Mouse (Mus musculus) heart, postnatal 0 days (tissue): ENCODE measurements around the gene Slc43a2. TPM values are rescaled to one million over a fixed set of nuclear protein-coding genes. Genes with fewer than 3 reads are reported as not detected.
A peak's percentile ranks its signal among the peaks of the same experiment; 100 is the strongest.

Experiments
- ATAC-seq: fragments of 200-750 bp; cut with Nextera tagmentation; 2 replicates; pipeline ENCODE4 v1.8.0; 2017; ENCODE audit warnings: low read depth, moderate number of reproducible peaks, moderate library complexity; ENCODE audit not compliant: insufficient read depth
- DNase-seq: peaks from one replicate; pipeline ENCODE4 v3.0.0-alpha.2; 2016; ENCODE audit warnings: low spot score
- H3K27ac ChIP-seq: fragments of 300-500 bp; sonication (generic); 2 replicates; pipeline ENCODE4 v1.5.1; 2014; ENCODE audit warnings: low read depth, mild to moderate bottlenecking
- H3K27me3 ChIP-seq: fragments of 300-500 bp; sonication (generic); 2 replicates; pipeline ENCODE4 v1.6.1; 2014; ENCODE audit warnings: low read length, mixed read lengths; ENCODE audit not compliant: control insufficient read depth, insufficient read depth
- H3K36me3 ChIP-seq: fragments of 300-500 bp; sonication (generic); replicated peaks from 2 replicates; pipeline ENCODE4 v1.6.1; 2014; ENCODE audit warnings: low read length, mixed read lengths; ENCODE audit not compliant: control insufficient read depth, insufficient read depth
- H3K4me1 ChIP-seq: fragments of 300-500 bp; sonication (generic); 2 replicates; pipeline ENCODE4 v1.6.1; 2014; ENCODE audit warnings: antibody characterized with exemption; ENCODE audit not compliant: control insufficient read depth, insufficient read depth
- H3K4me2 ChIP-seq: fragments of 300-500 bp; sonication (generic); 2 replicates; pipeline ENCODE4 v1.6.1; 2014; ENCODE audit warnings: low read depth, mild to moderate bottlenecking, low read length, moderate library complexity
- H3K4me3 ChIP-seq: fragments of 300-500 bp; sonication (generic); 2 replicates; pipeline ENCODE4 v1.5.1; 2014; ENCODE audit warnings: low read depth, low read length
- H3K9ac ChIP-seq: fragments of 300-500 bp; sonication (generic); replicated peaks from 2 replicates; pipeline ENCODE4 v1.6.1; 2014; ENCODE audit warnings: low read depth, low read length, mixed read lengths
- H3K9me3 ChIP-seq: fragments of 300-500 bp; sonication (generic); replicated peaks from 2 replicates; pipeline ENCODE4 v1.6.1; 2016; ENCODE audit warnings: low read length; ENCODE audit not compliant: control insufficient read depth
- CTCF ChIP-seq: IDR thresholded peaks from 2 replicates; pipeline ENCODE4 v1.5.1; 2016; ENCODE audit warnings: antibody characterized with exemption, control low read depth, low read depth
- EP300 ChIP-seq: IDR thresholded peaks from 2 replicates; pipeline ENCODE4 v1.6.1; 2016; ENCODE audit warnings: antibody characterized with exemption, low read depth
- WGBS: fragments of 180-500 bp; shearing (Covaris S2); extraction: QIAGEN DNeasy Blood & Tissue Kit; methylation state at CpG from one replicate; pipeline ENCODE4 v1.1.7; 2014; 5-methylcytosine and 5-hydroxymethylcytosine counted together
- polyA plus RNA-seq: library from polyadenylated mRNA; unstranded; fragments of >200 nt; fragmentation: Nextera tagmentation; extraction: Ambion mirVana; gene quantifications from 2 replicates; pipeline ENCODE4 v1.2.1, GENCODE M21; 2015
- total RNA-seq: library from RNA; depleted of rRNA; stranded (reverse); fragments of >200 nt; gene quantifications from 2 replicates; pipeline ENCODE4 v1.2.3, GENCODE M21; 2014; ENCODE audit warnings: low replicate concordance

Slc43a2 gene
- total and polyA plus RNA-seq, 2 experiments from 2014 or later: 3.6 to 4.8 TPM

GRCm38 (mm10) chr11:75568962-75569361, 37.5 kb downstream of the Slc43a2 start:
- no peak for DNase-seq
- H3K4me1 ChIP-seq: peaks cover 21% of the 10 kb centered on the region
- H3K9me3 ChIP-seq: no peaks in the 10 kb centered on the region
- 89% methylated on average over 12 of the region's 12 CpGs for WGBS
- H3K9ac ChIP-seq: no peak overlapping the region
- H3K27ac ChIP-seq: no peak overlapping the region
- H3K36me3 ChIP-seq: no peaks in the 10 kb centered on the region
- H3K27me3 ChIP-seq: peaks cover 6% of the 10 kb centered on the region; the same call in 1 of the 2 replicates
- H3K4me2 ChIP-seq: no peak overlapping the region
- ATAC-seq: no peak
- no peak for TF ChIP-seq CTCF
- no peak for TF ChIP-seq EP300
- H3K4me3 ChIP-seq: no peak overlapping the region

DNA sequence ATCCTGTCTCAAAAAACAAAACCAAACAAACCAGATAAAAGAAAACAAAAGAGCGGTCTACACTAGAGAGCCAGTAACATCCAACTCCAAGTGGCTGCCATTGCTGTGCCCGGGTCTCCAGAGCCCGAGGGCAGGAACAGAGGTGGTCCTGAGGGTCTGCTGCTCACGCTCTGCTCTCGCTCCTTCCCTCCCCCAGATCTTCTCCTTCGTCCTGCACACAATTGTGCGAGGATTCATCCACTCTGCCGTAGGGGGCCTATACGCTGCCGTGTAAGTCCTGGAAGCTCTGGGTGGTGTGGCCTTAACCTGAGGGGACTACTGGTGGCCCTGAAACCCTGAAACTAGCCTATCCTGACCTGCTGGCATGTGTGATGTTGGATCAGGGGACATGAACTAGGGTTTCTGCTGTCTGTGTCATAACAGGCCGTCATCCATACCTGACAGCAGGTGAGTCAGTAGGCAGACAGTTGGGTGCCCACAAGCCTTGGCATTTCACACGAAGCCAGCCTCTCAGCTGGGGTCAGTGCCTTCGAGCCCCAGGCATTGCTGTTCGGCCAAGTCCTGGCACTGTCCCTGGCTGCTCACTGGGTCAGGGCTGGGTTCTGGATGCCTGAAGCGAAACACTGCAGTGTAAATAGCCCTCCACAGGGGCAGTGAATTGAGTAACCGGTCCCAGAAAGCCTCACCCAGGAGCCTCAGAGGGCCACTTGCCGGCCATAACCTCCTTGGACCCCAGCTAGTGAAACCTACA, 39.1 kb downstream of the Slc43a2 start:
- Histone ChIP-seq H3K4me1 (peaks cover 19% of the 10 kb centered on the region), H3K4me3 (no peak overlapping the region), H3K9me3 (no peaks in the 10 kb centered on the region), H3K9ac (no peak overlapping the region), H3K4me2 (no peak overlapping the region), H3K27me3 (peaks cover 13% of the 10 kb centered on the region; the same call in 1 of the 2 replicates), H3K36me3 (no peaks in the 10 kb centered on the region), H3K27ac (no peak overlapping the region)
- DNase-seq (no peak), ATAC-seq (no peak)
- WGBS: 87% methylated on average over 17 of the region's 17 CpGs
- no peak for TF ChIP-seq EP300
- no peak for TF ChIP-seq CTCF

GRCm38 (mm10) chr11:75571126-75571990, 39.9 kb downstream of the Slc43a2 start:
- DNase-seq: no peak
- no peaks in the 10 kb centered on the region for H3K9me3 ChIP-seq
- H3K36me3 ChIP-seq: no peaks in the 10 kb centered on the region
- H3K27ac ChIP-seq: no peak overlapping the region
- peaks cover 13% of the 10 kb centered on the region; the same call in 1 of the 2 replicates for H3K27me3 ChIP-seq
- no peak for TF ChIP-seq CTCF
- no peak for TF ChIP-seq EP300
- no peak for ATAC-seq
- peaks cover 19% of the 10 kb centered on the region for H3K4me1 ChIP-seq
- H3K4me3 ChIP-seq: no peak overlapping the region
- WGBS: 64% methylated on average over 14 of the region's 14 CpGs
- H3K4me2 ChIP-seq: no peak overlapping the region
- H3K9ac ChIP-seq: no peak overlapping the region

- WGBS: 46% methylated on average over 10 of the region's 10 CpGs
- H3K36me3 ChIP-seq: no peaks in the 10 kb centered on the region
- ATAC-seq (no peak), DNase-seq (no peak)
- H3K27ac ChIP-seq: no peak overlapping the region
- H3K4me3 ChIP-seq: no peak overlapping the region
- H3K9ac ChIP-seq: no peak overlapping the region
- no peaks in the 10 kb centered on the region for H3K9me3 ChIP-seq
- TF ChIP-seq EP300 (no peak), CTCF (no peak)
- H3K4me2 ChIP-seq: peak overlapping the region; percentile 3; the same call in 1 of the 2 replicates
- peaks cover 10% of the 10 kb centered on the region; the same call in 1 of the 2 replicates for H3K4me1 ChIP-seq
- H3K27me3 ChIP-seq: peaks cover 13% of the 10 kb centered on the region; the same call in 1 of the 2 replicates
These were observed 40.9 kb downstream of the Slc43a2 start for GRCm38 (mm10) chr11:75572301-75572791.

DNA sequence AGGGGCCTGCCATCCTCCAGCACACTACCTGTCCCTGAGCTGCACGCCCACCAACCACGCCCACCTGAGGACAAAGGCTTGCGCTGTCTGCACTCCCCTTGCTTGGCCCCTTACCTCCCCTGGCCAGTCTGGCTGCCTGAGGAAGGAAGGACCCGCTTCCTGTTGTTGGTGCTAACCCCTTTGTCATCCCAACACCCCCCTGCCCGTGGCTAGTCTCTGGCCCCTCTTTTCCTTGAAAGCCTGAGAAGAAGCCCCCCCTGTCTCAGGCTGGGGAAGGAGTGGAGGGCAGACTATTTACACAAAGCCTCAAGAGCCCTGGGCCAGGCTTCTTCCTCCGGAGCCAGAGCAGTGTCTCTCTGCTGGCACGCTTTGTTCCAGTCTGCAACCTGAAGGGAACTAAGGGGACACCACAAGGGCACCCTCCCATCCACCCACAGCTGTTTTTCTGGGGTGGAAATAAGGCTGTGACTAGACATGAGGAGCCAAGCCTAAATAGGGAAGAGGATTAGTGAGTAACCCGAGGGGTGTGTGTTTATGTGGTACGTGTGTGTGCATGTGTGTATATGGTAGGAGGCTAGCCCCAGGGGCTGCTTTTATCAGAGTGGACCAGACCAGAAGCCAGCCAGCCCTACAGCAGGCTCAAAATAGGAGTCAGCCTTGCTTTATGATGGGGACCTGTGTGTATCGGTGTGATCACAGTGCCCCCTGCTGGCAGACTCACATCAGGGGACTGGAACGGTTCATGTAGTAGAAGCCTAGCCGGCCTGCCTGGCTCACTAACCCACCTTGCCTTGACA, 41.6 kb downstream of the Slc43a2 start:
- no peak overlapping the region for H3K4me3 ChIP-seq
- H3K9ac ChIP-seq: no peak overlapping the region
- peak overlapping the region; percentile 3; the same call in 1 of the 2 replicates for H3K4me2 ChIP-seq
- ATAC-seq (peak; percentile 90), DNase-seq (peak; percentile 93)
- no peaks in the 10 kb centered on the region for H3K36me3 ChIP-seq
- TF ChIP-seq CTCF: peak; percentile 94
- no peak for TF ChIP-seq EP300
- H3K9me3 ChIP-seq: no peaks in the 10 kb centered on the region
- H3K27ac ChIP-seq: peak overlapping the region; percentile 32; the same call in 1 of the 2 replicates
- WGBS: 8% methylated on average over 12 of the region's 12 CpGs
- H3K4me1 ChIP-seq: peaks cover 6% of the 10 kb centered on the region; the same call in 1 of the 2 replicates
- peaks cover 13% of the 10 kb centered on the region; the same call in 1 of the 2 replicates for H3K27me3 ChIP-seq
